Mouse (Mus musculus): ENCODE data around the gene Cntnap2.
"Not testable (repeated sequence)": the region's sequence is repeated elsewhere in the genome, so short reads cannot be mapped to it uniquely, and the experiment has no call there.

Gene Cntnap2

DNA sequence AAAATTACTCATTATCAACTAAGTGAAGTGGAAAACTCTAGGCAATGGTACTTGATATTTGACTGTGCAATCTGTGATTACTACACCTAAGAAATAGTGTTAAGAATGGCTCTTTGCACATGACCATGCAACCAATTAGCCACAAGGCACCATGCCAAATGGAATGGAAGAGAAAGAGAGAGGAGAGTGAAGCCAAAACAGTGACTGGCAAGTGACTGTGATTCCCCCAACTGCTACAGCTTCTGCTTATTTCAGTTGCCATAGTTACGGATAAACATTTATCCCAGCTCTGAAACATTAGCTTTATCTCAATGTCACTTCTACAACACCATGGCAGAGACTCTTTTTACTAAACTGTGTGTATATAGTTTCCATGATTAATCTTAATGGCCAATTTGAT is 1303.0 kb downstream of the Cntnap2 start:
- no peak for DNase-seq

GRCm38 (mm10) chr6:46398725-46399589 is 1339.8 kb downstream of the Cntnap2 start:
- no peak for DNase-seq

- DNase-seq, result no peak
These were observed 1355.0 kb downstream of the Cntnap2 start for GRCm38 (mm10) chr6:46414154-46414553.

- no peak for DNase-seq
These were observed 1355.4 kb downstream of the Cntnap2 start for GRCm38 (mm10) chr6:46414562-46414961.

DNA sequence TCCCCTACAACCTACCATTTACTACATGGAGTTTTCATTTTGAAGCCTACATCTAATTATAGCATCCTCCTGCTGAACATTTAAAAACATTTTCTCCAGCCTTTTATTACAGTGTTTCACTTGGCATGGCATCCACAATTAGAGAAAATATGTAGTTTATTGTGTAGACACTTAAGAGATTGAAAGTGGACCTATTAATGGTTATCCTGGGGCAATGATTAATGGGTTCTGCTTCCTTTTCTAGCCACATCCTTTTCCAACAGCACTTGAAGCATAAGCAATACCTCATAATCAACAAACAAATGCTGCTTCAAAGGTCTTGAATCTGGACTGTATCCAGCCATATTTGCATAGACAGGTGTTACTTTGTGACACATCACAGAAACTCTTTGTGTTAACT is 1360.7 kb downstream of the Cntnap2 start:
- DNase-seq, result no peak

DNA sequence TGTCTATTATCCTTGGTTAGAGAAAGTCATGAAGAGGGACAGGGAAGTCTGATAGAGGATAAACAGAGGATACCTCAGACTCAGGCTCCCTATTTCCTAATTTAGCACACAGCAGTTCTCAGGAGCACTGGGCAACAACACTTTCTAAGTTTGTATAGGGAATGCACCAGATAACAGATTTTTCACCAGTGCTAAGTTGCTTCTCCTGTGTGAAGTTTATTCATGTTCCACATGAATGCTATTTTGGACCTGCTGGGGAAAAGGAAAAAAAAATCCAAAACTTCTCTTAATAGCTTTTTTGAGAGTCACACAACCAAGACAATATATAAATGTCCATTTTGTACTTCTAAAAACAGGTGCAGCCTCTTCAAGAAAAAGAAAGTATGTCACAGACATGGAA is 1361.2 kb downstream of the Cntnap2 start:
- DNase-seq, result no peak

GRCm38 (mm10) chr6:46428231-46428630 is 1369.1 kb downstream of the Cntnap2 start:
- DNase-seq, result no peak

- no peak for DNase-seq
These were observed 1391.9 kb downstream of the Cntnap2 start for GRCm38 (mm10) chr6:46450917-46451638.

GRCm38 (mm10) chr6:46472683-46473082 is 1413.5 kb downstream of the Cntnap2 start:
- no peak for DNase-seq

DNA sequence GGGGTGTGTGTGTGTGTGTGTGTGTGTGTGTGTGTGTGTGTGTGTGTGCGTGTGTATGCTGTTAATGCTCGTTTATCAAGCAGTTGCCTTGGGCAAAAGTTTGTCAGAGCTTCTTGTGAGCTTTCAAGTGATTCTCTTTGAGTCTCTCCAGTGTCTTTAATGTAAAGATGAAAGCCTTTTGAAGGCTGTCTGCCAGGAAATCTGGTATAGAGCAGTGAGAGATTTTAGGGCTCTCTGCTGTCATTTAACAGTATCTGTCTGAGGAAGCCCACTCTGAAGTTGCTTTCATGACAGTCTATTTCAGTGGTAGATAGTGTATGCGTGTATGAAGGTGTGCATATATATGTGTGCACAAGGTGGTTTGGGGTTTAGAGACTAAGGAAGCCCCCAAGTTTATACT is 1425.2 kb downstream of the Cntnap2 start:
- no peak for DNase-seq

GRCm38 (mm10) chr6:46502786-46503185 is 1443.6 kb downstream of the Cntnap2 start:
- DNase-seq, result no peak

DNA sequence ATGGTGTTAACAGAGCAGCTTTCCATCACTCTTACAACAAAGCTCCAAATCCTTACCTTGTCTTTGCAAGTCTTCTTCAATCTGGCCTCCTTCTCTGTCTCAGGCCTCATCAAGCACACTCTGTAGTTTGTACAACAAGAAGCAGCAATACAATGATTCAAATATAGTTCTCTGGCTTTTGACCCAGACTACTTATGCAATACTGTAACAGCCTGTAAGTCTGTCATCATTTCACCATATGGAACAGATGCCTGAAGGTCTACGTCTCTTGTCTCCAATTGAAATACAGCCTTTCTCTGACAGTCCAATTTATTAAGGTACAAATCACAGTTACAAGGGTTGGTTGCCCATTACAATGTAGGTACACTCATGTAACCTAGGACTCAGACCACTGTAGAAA is 1453.7 kb downstream of the Cntnap2 start:
- no peak for DNase-seq

- DNase-seq, result not testable (repeated sequence)
These were observed 1478.4 kb downstream of the Cntnap2 start for GRCm38 (mm10) chr6:46537586-46537985.

DNA sequence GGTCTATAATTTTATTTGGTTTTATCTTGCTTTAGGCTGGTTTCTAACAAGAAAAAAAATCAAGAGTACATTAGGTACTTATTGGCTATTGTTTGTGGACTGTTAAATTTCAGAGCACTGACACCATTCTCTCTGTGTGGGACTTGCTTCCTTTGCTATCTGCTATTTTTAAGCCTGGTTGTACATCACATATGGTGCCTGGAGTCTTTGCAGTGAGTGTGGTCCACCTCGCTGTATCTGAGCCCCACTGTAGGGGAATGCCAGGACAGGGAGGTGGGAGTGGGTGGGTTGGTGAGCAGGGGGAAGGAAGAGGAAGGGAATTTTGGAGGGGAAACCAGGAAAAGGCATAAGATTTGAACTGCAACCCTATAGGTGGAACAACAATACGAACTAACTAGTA is 1504.3 kb downstream of the Cntnap2 start:
- no peak for DNase-seq

GRCm38 (mm10) chr6:46575055-46575454 is 1515.9 kb downstream of the Cntnap2 start:
- no peak for DNase-seq

- no peak for DNase-seq
These were observed 1553.2 kb downstream of the Cntnap2 start for GRCm38 (mm10) chr6:46612365-46612764.

- no peak for DNase-seq
These were observed 1553.7 kb downstream of the Cntnap2 start for GRCm38 (mm10) chr6:46612872-46613271.

GRCm38 (mm10) chr6:46669018-46669417 is 1609.9 kb downstream of the Cntnap2 start:
- DNase-seq, result no peak

DNA sequence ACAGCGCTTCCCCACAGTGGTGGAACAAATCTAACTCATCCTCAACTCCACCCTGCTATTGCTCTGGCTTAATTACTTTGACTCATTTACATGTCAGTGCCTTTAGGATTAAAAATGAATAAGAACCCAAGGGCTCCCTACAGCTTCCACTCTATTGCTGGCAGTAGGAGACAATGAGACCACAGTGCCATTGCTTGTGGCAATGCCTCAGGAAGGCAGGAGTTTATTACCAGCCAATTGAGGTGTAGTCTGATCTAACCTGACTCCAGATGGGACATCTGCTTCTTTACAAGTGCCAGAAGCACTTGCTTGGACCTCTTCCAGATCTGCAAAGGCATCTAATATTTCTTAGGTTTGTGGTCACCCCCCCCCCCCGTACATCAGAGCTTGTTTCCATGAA is 1615.9 kb downstream of the Cntnap2 start:
- DNase-seq, result no peak

GRCm38 (mm10) chr6:46675621-46676020 is 1616.5 kb downstream of the Cntnap2 start:
- DNase-seq, result no peak

- DNase-seq, result no peak
These were observed 1637.0 kb downstream of the Cntnap2 start for GRCm38 (mm10) chr6:46696187-46696586.

- DNase-seq, result no peak
These were observed 1640.2 kb downstream of the Cntnap2 start for GRCm38 (mm10) chr6:46699343-46699742.

GRCm38 (mm10) chr6:46704293-46705170 is 1645.4 kb downstream of the Cntnap2 start:
- DNase-seq, result no peak

Data from kidney, postnatal 14 days (tissue).